Mouse (Mus musculus) midbrain, embryonic 15.5 days (tissue): ENCODE measurements around the gene Mprip. TPM values are rescaled to one million over a fixed set of nuclear protein-coding genes. Genes with fewer than 3 reads are reported as not detected.
"Not testable (repeated sequence)": the region's sequence is repeated elsewhere in the genome, so short reads cannot be mapped to it uniquely, and the experiment has no call there.

ENCODE experiments used
- ATAC-seq: fragments of 200-750 bp; cut with Nextera tagmentation; replicated peaks from 2 replicates; pipeline ENCODE4 v1.8.0; 2017; ENCODE audit warnings: moderate TSS enrichment
- H3K27ac ChIP-seq: fragments of 300-500 bp; sonication (generic); 2 replicates; pipeline ENCODE4 v1.5.1; 2015; ENCODE audit warnings: mild to moderate bottlenecking, inconsistent platforms
- H3K27me3 ChIP-seq: fragments of 300-500 bp; sonication (generic); replicated peaks from 2 replicates; pipeline ENCODE4 v1.6.1; 2015; ENCODE audit warnings: inconsistent platforms
- H3K36me3 ChIP-seq: fragments of 300-500 bp; sonication (generic); replicated peaks from 2 replicates; pipeline ENCODE4 v1.6.1; 2015; ENCODE audit warnings: inconsistent platforms
- H3K4me1 ChIP-seq: fragments of 300-500 bp; sonication (generic); 2 replicates; pipeline ENCODE4 v1.6.1; 2015; ENCODE audit warnings: inconsistent platforms
- H3K4me2 ChIP-seq: fragments of 300-500 bp; sonication (generic); 2 replicates; pipeline ENCODE4 v1.6.1; 2015; ENCODE audit warnings: inconsistent platforms, mild to moderate bottlenecking, moderate library complexity
- H3K4me3 ChIP-seq: fragments of 300-500 bp; sonication (generic); 2 replicates; pipeline ENCODE4 v1.5.1; 2015; ENCODE audit warnings: mild to moderate bottlenecking, inconsistent platforms
- H3K9ac ChIP-seq: fragments of 300-500 bp; sonication (generic); 2 replicates; pipeline ENCODE4 v1.6.1; 2015; ENCODE audit warnings: mild to moderate bottlenecking, inconsistent platforms
- H3K9me3 ChIP-seq: fragments of 300-500 bp; sonication (generic); 2 replicates; pipeline ENCODE4 v1.6.1; 2016; ENCODE audit warnings: inconsistent platforms
- WGBS: fragments of 180-500 bp; shearing (Covaris S2); methylation state at CpG from one replicate; pipeline ENCODE4 v1.1.7; 2015; ENCODE audit warnings: mixed read lengths; 5-methylcytosine and 5-hydroxymethylcytosine counted together
- polyA plus RNA-seq: library from polyadenylated mRNA; unstranded; fragments of >200 nt; fragmentation: Nextera tagmentation; extraction: Ambion mirVana; gene quantifications from 2 replicates; pipeline ENCODE4 v1.2.1, GENCODE M21; 2015

The Mprip gene
- polyA plus RNA-seq, result 77.5 and 85.4 TPM in 2 replicates

DNA sequence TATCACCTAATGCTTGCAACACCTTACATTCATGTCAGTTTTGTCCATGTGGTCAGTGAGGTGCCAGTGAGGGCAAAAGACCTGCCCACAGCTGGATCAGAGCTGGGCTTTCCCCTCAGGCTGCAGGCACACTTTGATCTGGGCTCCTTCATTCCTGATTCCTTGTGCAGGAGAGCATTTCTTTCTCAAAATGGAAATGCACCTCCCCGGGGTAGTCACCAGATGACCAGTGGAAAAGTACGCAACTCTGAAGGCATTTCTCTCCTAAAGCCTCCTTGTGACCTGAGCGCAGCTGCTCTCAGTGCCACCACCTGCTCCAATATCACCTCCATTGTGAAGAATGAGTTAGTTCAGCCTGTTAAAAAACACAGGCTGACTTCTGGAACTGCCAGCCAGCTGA is at the start of gene Mprip:
Gene Mprip, plus strand, starts transcription at position 301 of the 400 bp plus-strand sequence.
- ATAC-seq, result no peak
- WGBS, result 53% methylated on average over 3 of the region's 3 CpGs
- peak within 1 kb of the TSS; percentile 68 for H3K4me3 ChIP-seq
- H3K36me3 ChIP-seq, result no peaks in the 10 kb centered on the region
- no peaks in the 10 kb centered on the region for H3K27me3 ChIP-seq
- peak within 1 kb of the TSS; percentile 92 for H3K27ac ChIP-seq
- peak within 1 kb of the TSS; percentile 66 for H3K9ac ChIP-seq
- peaks cover 35% of the 10 kb centered on the region for H3K4me1 ChIP-seq
- H3K4me2 ChIP-seq, result peak within 1 kb of the TSS; percentile 81
- no peaks in the 10 kb centered on the region for H3K9me3 ChIP-seq

- ATAC-seq, result no peak
- H3K4me3 ChIP-seq, result no peak overlapping the region
- no peak overlapping the region for H3K4me2 ChIP-seq
- 92% methylated on average over 5 of the region's 5 CpGs for WGBS
- no peaks in the 10 kb centered on the region for H3K27me3 ChIP-seq
- H3K9ac ChIP-seq, result no peak overlapping the region
- H3K27ac ChIP-seq, result no peak overlapping the region
- H3K4me1 ChIP-seq, result no peaks in the 10 kb centered on the region
- no peaks in the 10 kb centered on the region for H3K36me3 ChIP-seq
- H3K9me3 ChIP-seq, result no peaks in the 10 kb centered on the region
These were observed 49.5 kb upstream of the Mprip start for GRCm38 (mm10) chr11:59611646-59612045.

GRCm38 (mm10) chr11:59614120-59614519 is 47.0 kb upstream of the Mprip start:
- H3K27me3 ChIP-seq, result no peaks in the 10 kb centered on the region
- H3K4me2 ChIP-seq, result no peak overlapping the region
- no peak for ATAC-seq
- no peaks in the 10 kb centered on the region for H3K36me3 ChIP-seq
- H3K9ac ChIP-seq, result no peak overlapping the region
- no peaks in the 10 kb centered on the region for H3K4me1 ChIP-seq
- 64% methylated on average over 4 of the region's 4 CpGs for WGBS
- no peak overlapping the region for H3K4me3 ChIP-seq
- H3K9me3 ChIP-seq, result no peaks in the 10 kb centered on the region
- H3K27ac ChIP-seq, result no peak overlapping the region

GRCm38 (mm10) chr11:59616986-59617385 is 44.1 kb upstream of the Mprip start:
- H3K4me1 ChIP-seq, ATAC-seq, H3K27me3 ChIP-seq, H3K9ac ChIP-seq, H3K27ac ChIP-seq, H3K4me3 ChIP-seq, H3K36me3 ChIP-seq, H3K4me2 ChIP-seq, H3K9me3 ChIP-seq: not testable (repeated sequence)
- WGBS, result 98% methylated on average over 2 of the region's 2 CpGs

DNA sequence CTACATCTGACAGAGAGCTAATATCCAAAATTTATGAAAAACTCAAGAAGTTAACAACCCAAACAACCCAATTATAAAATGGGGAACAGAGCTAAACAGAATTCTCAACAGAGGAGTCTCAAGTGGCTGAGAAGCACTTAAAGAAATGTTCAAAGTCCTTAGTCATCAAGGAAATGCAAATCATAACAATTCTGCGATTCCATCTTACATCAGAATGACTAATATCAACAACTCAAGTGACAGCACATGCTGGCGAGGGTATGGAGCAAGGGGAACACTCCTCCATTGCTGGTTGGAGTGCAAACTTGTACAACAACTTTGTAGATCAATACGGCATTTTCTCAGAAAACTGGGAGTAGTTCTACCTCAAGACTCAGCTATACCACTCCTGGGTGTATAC is 38.9 kb upstream of the Mprip start:
- Histone ChIP-seq H3K4me2 (no peak overlapping the region), H3K27ac (no peak overlapping the region), H3K27me3 (no peaks in the 10 kb centered on the region), H3K4me3 (no peak overlapping the region), H3K4me1 (no peaks in the 10 kb centered on the region), H3K36me3 (no peaks in the 10 kb centered on the region), H3K9ac (no peak overlapping the region), H3K9me3 (no peaks in the 10 kb centered on the region)
- WGBS, result 74% methylated on average over 3 of the region's 3 CpGs
- no peak for ATAC-seq

- Histone ChIP-seq H3K9ac (no peak overlapping the region), H3K9me3 (no peaks in the 10 kb centered on the region)
These were observed 37.0 kb upstream of the Mprip start for GRCm38 (mm10) chr11:59624017-59624630.

DNA sequence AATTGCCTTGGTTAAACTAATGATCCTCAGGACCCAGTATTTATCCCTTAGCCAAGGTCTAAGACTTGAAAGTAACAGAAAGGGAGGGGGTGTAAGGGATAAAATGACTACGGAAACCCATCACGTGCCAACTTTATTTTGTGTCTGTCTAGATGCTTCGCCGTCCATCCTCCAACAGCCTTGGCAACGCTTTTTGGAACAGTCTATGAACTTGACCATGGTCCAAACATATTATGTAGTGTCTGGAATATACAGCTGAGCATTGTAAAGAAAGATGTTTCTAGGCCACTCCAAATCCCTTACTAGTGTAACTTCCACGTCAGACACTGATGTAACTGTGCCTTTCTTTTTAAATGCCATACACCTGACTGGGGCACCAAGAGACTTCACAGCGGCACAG is 34.9 kb upstream of the Mprip start:
- no peak for ATAC-seq
- WGBS, result 86% methylated on average over 7 of the region's 7 CpGs

More at GRCm38 (mm10) chr11:59624017-59624630, 37.0 kb upstream of the Mprip start:
- no peaks in the 10 kb centered on the region for H3K4me1 ChIP-seq
- H3K4me2 ChIP-seq, result no peak overlapping the region
- no peaks in the 10 kb centered on the region for H3K27me3 ChIP-seq
- no peaks in the 10 kb centered on the region for H3K36me3 ChIP-seq
- no peak for ATAC-seq
- WGBS, result 39% methylated on average over 6 of the region's 6 CpGs
- no peak overlapping the region for H3K27ac ChIP-seq
- H3K4me3 ChIP-seq, result no peak overlapping the region

DNA sequence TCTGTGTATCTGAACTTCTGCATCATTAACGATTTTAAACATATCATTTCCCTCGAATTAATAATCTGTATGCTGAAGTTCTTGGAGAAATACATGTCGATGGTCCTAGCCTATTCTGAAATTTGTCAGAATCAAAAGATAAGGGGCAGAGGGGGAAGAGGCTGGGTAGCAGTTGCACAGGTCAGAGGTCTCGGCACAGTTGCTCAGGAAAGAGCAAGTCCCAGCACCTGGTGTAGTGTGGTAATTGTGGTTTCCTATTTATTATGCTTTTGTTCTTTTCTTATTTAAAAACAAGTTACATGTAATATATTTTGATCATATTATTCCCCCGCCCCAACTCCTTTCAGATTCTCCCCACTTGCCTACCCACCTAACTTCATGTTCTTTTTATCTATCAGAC is 32.9 kb upstream of the Mprip start:
- Histone ChIP-seq H3K4me1 (no peaks in the 10 kb centered on the region), H3K4me3 (no peak overlapping the region), H3K9ac (no peak overlapping the region), H3K27me3 (no peaks in the 10 kb centered on the region), H3K4me2 (no peak overlapping the region), H3K27ac (no peak overlapping the region), H3K36me3 (no peaks in the 10 kb centered on the region), H3K9me3 (no peaks in the 10 kb centered on the region)
- ATAC-seq, result no peak
- 86% methylated on average over 5 of the region's 5 CpGs for WGBS

More for the DNA sequence above, 34.9 kb upstream of the Mprip start:
- H3K4me2 ChIP-seq, result no peak overlapping the region
- no peak overlapping the region for H3K4me3 ChIP-seq
- no peaks in the 10 kb centered on the region for H3K4me1 ChIP-seq
- no peak overlapping the region for H3K27ac ChIP-seq
- H3K27me3 ChIP-seq, result no peaks in the 10 kb centered on the region
- no peak overlapping the region for H3K9ac ChIP-seq
- H3K9me3 ChIP-seq, result no peaks in the 10 kb centered on the region
- no peaks in the 10 kb centered on the region for H3K36me3 ChIP-seq

- Histone ChIP-seq H3K27me3 (no peaks in the 10 kb centered on the region), H3K36me3 (no peaks in the 10 kb centered on the region), H3K27ac (no peak overlapping the region), H3K4me1 (no peaks in the 10 kb centered on the region), H3K4me2 (no peak overlapping the region), H3K4me3 (no peak overlapping the region), H3K9ac (no peak overlapping the region), H3K9me3 (no peaks in the 10 kb centered on the region)
- ATAC-seq, result no peak
- 73% methylated on average over 5 of the region's 5 CpGs for WGBS
These were observed 31.2 kb upstream of the Mprip start for GRCm38 (mm10) chr11:59629871-59630270.

DNA sequence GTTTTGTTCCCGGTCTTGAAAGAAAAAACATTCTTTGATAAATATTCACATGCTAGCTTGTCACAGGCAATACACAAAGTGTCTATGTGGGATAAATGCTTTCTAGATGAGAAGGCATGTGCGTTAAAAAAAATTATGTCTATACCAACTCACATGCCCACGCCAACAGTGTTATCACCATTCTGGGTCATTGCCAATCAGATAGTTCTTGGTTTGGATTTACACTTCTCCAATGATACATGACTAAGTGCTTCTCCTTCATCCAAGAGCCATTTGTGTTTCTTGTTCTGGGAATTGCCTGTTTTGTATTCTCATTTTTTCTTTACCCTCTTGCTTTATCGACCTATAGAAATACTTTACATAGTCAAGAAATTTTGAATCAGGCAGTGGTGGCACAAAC is 29.1 kb upstream of the Mprip start:
- H3K9ac ChIP-seq, result no peak overlapping the region
- ATAC-seq, result no peak
- no peak overlapping the region for H3K27ac ChIP-seq
- H3K4me2 ChIP-seq, result no peak overlapping the region
- 90% methylated on average over 4 of the region's 4 CpGs for WGBS
- H3K4me3 ChIP-seq, result no peak overlapping the region
- no peaks in the 10 kb centered on the region for H3K4me1 ChIP-seq
- H3K36me3 ChIP-seq, result no peaks in the 10 kb centered on the region
- H3K27me3 ChIP-seq, result no peaks in the 10 kb centered on the region
- no peaks in the 10 kb centered on the region for H3K9me3 ChIP-seq

DNA sequence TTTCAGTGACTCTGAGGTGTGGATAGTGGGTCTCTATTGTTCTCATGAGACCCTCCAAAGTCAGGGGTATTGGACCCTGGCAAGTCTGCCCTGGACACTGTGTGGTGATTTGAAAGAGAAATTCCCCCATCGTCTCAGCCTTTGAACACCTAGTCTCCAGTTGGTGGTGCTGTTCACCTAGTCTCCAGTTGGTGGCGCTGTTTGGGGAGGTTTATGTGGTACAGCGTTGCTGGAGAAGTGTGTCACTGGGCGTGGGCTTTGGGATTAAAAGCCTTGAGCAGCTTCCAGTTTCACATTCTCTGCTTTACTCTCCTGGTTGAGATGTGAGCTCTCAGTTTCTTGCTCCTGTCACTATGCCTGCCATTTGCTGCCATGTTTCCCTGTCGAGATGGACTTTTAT is 28.1 kb upstream of the Mprip start:
- Histone ChIP-seq H3K27ac (no peak overlapping the region), H3K4me2 (no peak overlapping the region), H3K4me1 (no peaks in the 10 kb centered on the region), H3K9ac (no peak overlapping the region), H3K4me3 (no peak overlapping the region), H3K27me3 (no peaks in the 10 kb centered on the region), H3K36me3 (no peaks in the 10 kb centered on the region), H3K9me3 (no peaks in the 10 kb centered on the region)
- 27% methylated on average over 5 of the region's 5 CpGs for WGBS
- ATAC-seq, result no peak

- no peak for ATAC-seq
- H3K4me1 ChIP-seq, result no peaks in the 10 kb centered on the region
- no peak overlapping the region for H3K4me3 ChIP-seq
- H3K4me2 ChIP-seq, result no peak overlapping the region
- H3K9ac ChIP-seq, result no peak overlapping the region
- 80% methylated on average over 7 of the region's 7 CpGs for WGBS
- H3K9me3 ChIP-seq, result no peaks in the 10 kb centered on the region
- no peak overlapping the region for H3K27ac ChIP-seq
- no peaks in the 10 kb centered on the region for H3K27me3 ChIP-seq
- H3K36me3 ChIP-seq, result no peaks in the 10 kb centered on the region
These were observed 27.0 kb upstream of the Mprip start for GRCm38 (mm10) chr11:59634001-59634660.

GRCm38 (mm10) chr11:59635251-59635795 is 25.8 kb upstream of the Mprip start:
- H3K27me3 ChIP-seq, result no peaks in the 10 kb centered on the region
- ATAC-seq, result no peak
- H3K4me2 ChIP-seq, result no peak overlapping the region
- no peaks in the 10 kb centered on the region for H3K36me3 ChIP-seq
- no peaks in the 10 kb centered on the region for H3K9me3 ChIP-seq
- H3K9ac ChIP-seq, result no peak overlapping the region
- no peak overlapping the region for H3K27ac ChIP-seq
- no peaks in the 10 kb centered on the region for H3K4me1 ChIP-seq
- WGBS, result 90% methylated on average over 9 of the region's 9 CpGs
- H3K4me3 ChIP-seq, result no peak overlapping the region
